Mouse (Mus musculus) frontal cortex, postnatal 14 days (tissue): ENCODE results near the gene Fgf15.

Experiments used
- DNase-seq, 2 experiments: peaks; one replicate each; pipeline ENCODE4 v3.0.0; 2022; ENCODE audit warnings: low spot score in 2 of 2

The Fgf15 gene

GRCm38 (mm10) chr7:144896294-144897218 lies at the start of gene Fgf15:
Fgf15 (plus strand) TSS chr7:144896531.
- DNase-seq: no peak

- DNase-seq: no peak
Measured at GRCm38 (mm10) chr7:144847067-144847466, 49.3 kb upstream of the Fgf15 start, which contains the start of gene Fgf4. Fgf4 (plus strand) TSS chr7:144847367.

GRCm38 (mm10) chr7:144851321-144851720 lies 45.0 kb upstream of the Fgf15 start:
- DNase-seq: no peak

GRCm38 (mm10) chr7:144854966-144855365 lies 41.4 kb upstream of the Fgf15 start:
- no peak for DNase-seq

- no peak for DNase-seq
Measured at GRCm38 (mm10) chr7:144857158-144857557, 39.2 kb upstream of the Fgf15 start.

- DNase-seq: no peak
Measured at GRCm38 (mm10) chr7:144857826-144858342, 38.4 kb upstream of the Fgf15 start.

- DNase-seq: no peak
Measured at GRCm38 (mm10) chr7:144858702-144859101, 37.6 kb upstream of the Fgf15 start.

- no peak for DNase-seq
Measured at GRCm38 (mm10) chr7:144861056-144861768, 35.1 kb upstream of the Fgf15 start.

- DNase-seq: no peak
Measured at GRCm38 (mm10) chr7:144861769-144862070, 34.6 kb upstream of the Fgf15 start.

- DNase-seq: no peak
Measured at GRCm38 (mm10) chr7:144862126-144862525, 34.2 kb upstream of the Fgf15 start.

- no peak for DNase-seq
Measured at GRCm38 (mm10) chr7:144862712-144863111, 33.6 kb upstream of the Fgf15 start.

- DNase-seq: no peak
Measured at GRCm38 (mm10) chr7:144863196-144863595, 33.1 kb upstream of the Fgf15 start.

- no peak for DNase-seq
Measured at GRCm38 (mm10) chr7:144864160-144864670, 32.1 kb upstream of the Fgf15 start.

GRCm38 (mm10) chr7:144867161-144867560 lies 29.2 kb upstream of the Fgf15 start:
- DNase-seq: no peak

- no peak for DNase-seq
Measured at GRCm38 (mm10) chr7:144867602-144868001, 28.7 kb upstream of the Fgf15 start.

GRCm38 (mm10) chr7:144872420-144872819 lies 23.9 kb upstream of the Fgf15 start:
- no peak for DNase-seq

- DNase-seq: no peak
Measured at GRCm38 (mm10) chr7:144873160-144873559, 23.2 kb upstream of the Fgf15 start.

GRCm38 (mm10) chr7:144874226-144874625 lies 22.1 kb upstream of the Fgf15 start:
- DNase-seq: no peak

- DNase-seq: no peak
Measured at GRCm38 (mm10) chr7:144878401-144878800, 17.9 kb upstream of the Fgf15 start.

- DNase-seq: no peak
Measured at GRCm38 (mm10) chr7:144883106-144883505, 13.2 kb upstream of the Fgf15 start.

- DNase-seq: no peak
Measured at GRCm38 (mm10) chr7:144887672-144888071, 8.7 kb upstream of the Fgf15 start.

- DNase-seq: no peak
Measured at GRCm38 (mm10) chr7:144888564-144889299, 7.6 kb upstream of the Fgf15 start.
